Mouse (Mus musculus) myocyte (in vitro differentiated cells): Measurements from ENCODE around the gene Tmx4.

Source experiments
- MAX ChIP-seq: IDR thresholded peaks from one replicate; pipeline ENCODE4 v1.6.1; 2011; ENCODE audit warnings: low read depth, mild to moderate bottlenecking, control low read depth
- MYOD1 ChIP-seq, 3 experiments: IDR thresholded peaks; one replicate each; pipeline ENCODE4 v1.6.1; 2011; ENCODE audit warnings: control low read depth in 2 of 3, low read depth in 2 of 3, mild to moderate bottlenecking in 2 of 3, moderate library complexity in 1 of 3; ENCODE audit not compliant: insufficient read length in 2 of 3, control insufficient read depth in 1 of 3
- POLR2A ChIP-seq: IDR thresholded peaks from one replicate; pipeline ENCODE4 v1.6.1; 2011; ENCODE audit warnings: low read depth, mild to moderate bottlenecking, control low read depth, moderate library complexity; ENCODE audit not compliant: insufficient read length
- POLR2AphosphoS2 ChIP-seq: IDR thresholded peaks from one replicate; pipeline ENCODE4 v1.6.1; 2011; ENCODE audit warnings: low read depth, control low read depth; ENCODE audit not compliant: insufficient read length
- TCF12 ChIP-seq: IDR thresholded peaks from one replicate; pipeline ENCODE4 v1.6.1; 2011; ENCODE audit warnings: mild to moderate bottlenecking, control low read depth; ENCODE audit not compliant: poor library complexity, insufficient read depth, severe bottlenecking
- TCF3 ChIP-seq: IDR thresholded peaks from one replicate; pipeline ENCODE4 v1.6.1; 2011; ENCODE audit warnings: low read depth, control low read depth; ENCODE audit not compliant: insufficient read length
- USF1 ChIP-seq: IDR thresholded peaks from one replicate; pipeline ENCODE4 v1.6.1; 2011; ENCODE audit warnings: low read depth, mild to moderate bottlenecking, control low read depth, moderate library complexity

DNA sequence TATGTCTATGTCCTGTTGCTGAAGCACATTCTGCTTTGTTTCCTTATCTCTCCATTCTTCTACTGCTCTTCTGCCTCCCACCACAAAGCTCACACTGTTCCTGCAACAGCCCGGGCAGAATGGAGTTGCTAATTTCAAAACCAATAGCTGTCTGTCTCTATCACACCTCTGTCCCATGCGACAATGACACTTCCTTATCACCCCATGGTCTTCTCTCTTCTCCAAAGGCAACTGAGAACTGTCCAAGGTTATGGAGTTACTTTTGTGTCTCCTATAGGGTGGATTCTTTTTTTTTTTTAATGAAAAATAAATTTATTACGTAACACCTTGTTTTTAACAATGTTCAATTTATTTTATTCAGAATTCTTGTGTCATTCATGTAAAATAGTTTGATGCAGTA is 1.8 kb upstream of the Tmx4 start:
- TF ChIP-seq POLR2A (no peak), TCF3 (no peak), MAX (no peak), POLR2AphosphoS2 (no peak), USF1 (no peak), MYOD1 (IDR thresholded peaks at IDR 0.05; ENCODE audit: control insufficient read depth in 1 of 3, insufficient read length in 2 of 3, low read depth in 2 of 3) (no peak), TCF12 (no peak)
